Mouse (Mus musculus) G1E (cell line): ENCODE data around the gene Taf12.

Source experiments
- CTCF ChIP-seq: IDR thresholded peaks from 2 replicates; pipeline ENCODE4 v1.5.1; 2012; ENCODE audit warnings: low read depth, low read length, inconsistent platforms, mixed read lengths
- GATA1 ChIP-seq: IDR thresholded peaks from 2 replicates; pipeline ENCODE4 v1.6.1; 2012; ENCODE audit warnings: borderline replicate concordance, low read length, inconsistent platforms, mixed read lengths
- GATA2 ChIP-seq: IDR thresholded peaks from 2 replicates; pipeline ENCODE4 v1.6.1; 2012; ENCODE audit warnings: low read depth, low read length, inconsistent platforms, borderline replicate concordance
- POLR2AphosphoS5 ChIP-seq: IDR thresholded peaks from 2 replicates; pipeline ENCODE4 v1.6.1; 2012; ENCODE audit warnings: low read depth, low read length, inconsistent platforms; ENCODE audit not compliant: insufficient replicate concordance
- TAL1 ChIP-seq: conservative IDR thresholded peaks from 2 replicates; pipeline ENCODE4 v1.6.1; 2012; ENCODE audit warnings: low read depth, low read length, inconsistent platforms, mixed read lengths

DNA sequence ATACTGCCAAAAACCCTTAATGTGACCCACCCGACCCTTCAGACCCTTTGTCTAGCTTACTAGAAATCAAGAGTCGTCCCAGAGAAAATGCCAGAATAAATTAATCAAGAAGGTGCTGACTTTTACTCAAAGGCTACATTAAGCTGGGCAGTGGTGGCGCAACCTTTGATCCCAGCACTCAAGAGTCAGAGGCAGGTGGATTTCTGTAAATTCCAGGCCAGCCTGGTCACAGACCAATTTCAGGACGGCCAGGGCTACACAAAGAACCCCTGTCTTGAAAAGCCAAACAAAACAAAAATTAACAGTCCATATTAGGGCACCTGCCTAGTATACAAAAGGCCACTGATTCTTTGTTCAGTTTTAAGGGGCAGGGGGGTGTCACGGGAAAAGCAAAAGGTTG lies 52.3 kb downstream of the Taf12 start:
- no peak for TF ChIP-seq GATA1
- no peak for TF ChIP-seq CTCF
- no peak for TF ChIP-seq TAL1
- TF ChIP-seq POLR2AphosphoS5: no peak
- TF ChIP-seq GATA2: no peak
